Comparison of ENCODE assay signal across 13 mouse cellular contexts in genomic region chrX:99360095-99360890, GRCm38 (mm10).
DNase-seq lines count a peak whose midpoint lies in the region; ATAC-seq and TF ChIP-seq lines count a peak whose summit lies in the region.
"Had no signal": no experiment of that assay in that cellular context is flagged by ENCODE, and none has a peak within 500 bp of the region (broad histone marks: within the 10 kb centered on the region; RNA-seq: fewer than 3 reads in every experiment).

No protein-coding gene starts in this region.

- no peak for TF ChIP-seq CTCF in layer of hippocampus, adult 2 months (conservative IDR thresholded peaks at IDR 0.05)
- no peak for TF ChIP-seq CTCF in cerebellum, adult 2 months (IDR thresholded peaks at IDR 0.05; ENCODE audit: borderline replicate concordance, insufficient read depth, low read depth, low read length)

- H3K27me3 ChIP-seq in cerebellum, adult 2 months (ENCODE audit: control insufficient read depth, insufficient read depth, low read length), result no peaks in the 10 kb centered on the region

- peaks cover 8% of the 10 kb centered on the region; the same call in 1 of the 2 replicates for H3K4me1 ChIP-seq in cerebellum, adult 2 months (ENCODE audit: control insufficient read depth, insufficient read depth, low read length)
- H3K4me1 ChIP-seq: hindbrain, embryonic 15.5 days had no signal

- 27% methylated on average over 11 of the region's 11 CpGs for WGBS in cerebellum, adult 2 months

- intact Hi-C loops in left cerebral cortex, postnatal 25 days (cut with DNase I), result loop anchor here (5.0 kb wide), 1 partner anchor 223 kb away; the partner anchor contains the start of gene Efnb1

- ATAC-seq in erythroid progenitor cell, adult 5-6 weeks (replicated peaks; ENCODE audit: low FRiP score, poor library complexity, severe bottlenecking), result no peak

- H3K27ac ChIP-seq in layer of hippocampus, adult 2 months, result no peak overlapping the region
- H3K27ac ChIP-seq in cerebellum, adult 2 months (ENCODE audit: insufficient read depth, low read length), result no peak overlapping the region
- H3K27ac ChIP-seq: embryonic facial prominence, embryonic 12.5 days; hindbrain, embryonic 15.5 days; lung, embryonic 15.5 days had no signal

- TF ChIP-seq POLR2A in cerebellum, adult 2 months (IDR thresholded peaks at IDR 0.05; ENCODE audit: borderline replicate concordance, insufficient read depth, low read length), result no peak

- H3K4me3 ChIP-seq in layer of hippocampus, adult 2 months, result no peak overlapping the region
- H3K4me3 ChIP-seq in cerebellum, adult 2 months (replicated peaks; ENCODE audit: insufficient read depth, low read depth, low read length), result no peak overlapping the region
- H3K4me3 ChIP-seq: embryonic facial prominence, embryonic 12.5 days; hindbrain, embryonic 15.5 days; lung, embryonic 15.5 days had no signal

- DNase-seq in layer of hippocampus, adult 2 months (ENCODE audit: low spot score in 2 of 2), result peak; percentile 13 to 36
- DNase-seq in layer of hippocampus, postnatal 36 days, result no peak
- DNase-seq in brain, embryonic 18.5 days (ENCODE audit: low read depth, low spot score), result peak; percentile 20
- peak; percentile 52 to 70 for DNase-seq in cerebellum, adult 2 months
- peak; percentile 37 to 62 for DNase-seq in left cerebral cortex, postnatal 25 days (ENCODE audit: low spot score in 2 of 2)
- no peak for DNase-seq in gastrocnemius, adult 8-10 months (ENCODE audit: low spot score in 2 of 2)
- no peak for DNase-seq in urinary bladder, postnatal 10 days (ENCODE audit: low spot score)
- DNase-seq: adrenal gland, adult 2 months; spleen, adult 18-20 months had no signal

Comparison
In these comparisons a context has a peak if more than half of its experiments do, and no peak if none do; other contexts are left out.
1. DNase-seq: peak in layer of hippocampus, adult 2 months (2 of 2), brain, embryonic 18.5 days (single experiment), cerebellum, adult 2 months (2 of 2) and left cerebral cortex, postnatal 25 days (2 of 2); none in layer of hippocampus, postnatal 36 days (0 of 2), gastrocnemius, adult 8-10 months (0 of 2) and urinary bladder, postnatal 10 days (single experiment).